Mouse (Mus musculus) B cell, adult 67 days (primary cell): ENCODE results near the gene Gstm3. TPM values are rescaled to one million over a fixed set of nuclear protein-coding genes. Genes with fewer than 3 reads are reported as not detected.

ENCODE experiments used
- total RNA-seq, 2 experiments: library from RNA; stranded (reverse); gene quantifications; 4 replicates each; pipeline ENCODE4 v1.2.4; 2023

Gene Gstm3
- not detected for total RNA-seq

DNA sequence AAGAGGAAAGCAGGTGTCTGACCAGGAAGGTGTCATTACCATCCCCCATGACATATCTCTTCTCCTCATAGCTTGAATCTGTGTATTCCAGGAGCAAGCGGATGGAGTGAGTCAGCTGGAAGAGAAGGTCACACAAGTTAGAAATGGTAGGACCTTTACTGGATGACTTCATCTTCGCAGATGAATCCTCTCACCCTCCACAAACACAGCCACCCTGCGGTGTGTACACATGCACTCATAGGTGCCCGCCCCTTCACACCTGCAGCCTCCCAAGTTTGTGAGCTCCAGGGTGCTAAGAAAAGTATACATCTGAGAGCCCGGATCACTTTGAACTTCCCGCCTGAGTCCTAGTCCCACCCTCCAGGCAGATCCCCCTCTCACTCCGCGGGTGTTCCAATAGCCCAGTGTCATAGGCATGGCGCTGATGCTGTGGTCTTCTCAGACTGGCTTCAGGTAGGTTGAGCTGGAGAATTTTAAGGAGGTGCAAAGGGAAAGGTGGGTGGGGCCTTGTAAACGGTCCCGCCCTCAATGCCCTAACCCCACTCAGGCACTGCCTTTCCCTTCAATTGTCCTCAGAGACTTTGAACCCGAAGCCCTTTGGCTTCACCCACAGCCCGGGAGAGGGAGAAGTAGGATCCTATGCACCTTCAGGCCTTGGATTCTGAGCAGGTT is at the start of gene Gstm3:
Gstm3 (minus strand) TSS at position 560 of the 672 bp plus-strand sequence.

DNA sequence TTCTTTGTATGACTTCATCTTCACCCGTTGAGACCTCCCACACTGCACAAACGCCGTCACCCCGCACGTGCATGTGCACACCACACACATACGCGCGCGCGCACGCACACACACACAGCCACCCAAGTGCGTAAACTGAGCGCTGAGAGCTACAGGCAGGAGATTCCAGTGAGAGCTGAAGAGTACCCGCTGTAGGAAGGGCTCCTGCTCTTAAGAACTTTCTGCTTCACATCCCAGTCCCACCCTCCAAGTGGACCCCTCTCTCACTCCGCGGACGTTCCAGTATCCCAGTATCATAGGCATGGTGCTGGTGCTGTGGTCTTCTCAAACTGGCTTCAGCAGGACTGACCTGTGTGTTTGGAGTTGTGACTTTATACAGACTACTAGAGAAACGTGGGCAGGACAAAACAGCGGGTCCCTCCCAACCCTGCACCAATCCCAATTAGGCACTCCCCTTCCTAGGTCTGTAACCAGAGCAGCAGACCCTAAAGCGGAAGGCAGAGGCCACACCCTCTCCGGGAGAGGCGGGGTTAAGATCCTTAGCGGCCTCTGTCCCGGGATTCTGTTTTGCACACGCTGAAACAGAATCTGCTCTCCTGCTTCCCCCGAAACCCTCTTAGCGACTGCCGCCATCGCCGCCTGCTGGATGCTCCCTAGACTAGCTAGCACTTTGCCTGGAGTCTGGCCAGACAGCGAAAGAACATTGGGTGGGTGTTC is 48.5 kb upstream of the Gstm3 start, which contains the start of gene Gstm1:
Gstm1 (minus strand) TSS at position 501 of the 717 bp plus-strand sequence.

DNA sequence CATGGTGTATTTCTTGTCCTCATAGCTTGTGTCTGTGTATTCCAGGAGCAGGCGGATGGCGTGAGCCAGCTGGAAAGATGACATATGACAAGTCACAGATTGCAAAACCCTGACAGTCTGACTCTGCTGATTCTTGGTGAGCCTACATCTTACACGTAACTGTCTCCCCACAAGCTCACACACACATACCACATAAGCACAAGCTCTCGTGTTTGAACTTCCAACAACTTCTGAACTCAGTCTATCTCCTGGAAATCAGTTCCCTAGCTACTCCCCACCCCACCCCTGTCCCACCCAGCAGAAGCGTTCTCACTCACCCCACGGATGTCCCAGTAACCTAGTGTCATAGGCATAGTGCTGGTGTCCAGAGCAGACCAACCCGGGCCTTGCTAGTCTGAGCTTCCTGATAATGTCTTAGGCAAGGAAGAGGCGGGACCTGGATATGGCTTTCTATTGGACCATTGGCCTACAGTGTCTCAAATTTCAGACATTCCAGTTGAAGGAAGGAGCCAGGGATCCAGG is 17.0 kb upstream of the Gstm3 start, which contains the start of gene Gstm2:
Gstm2 (minus strand) TSS at position 413 of the 522 bp plus-strand sequence.

DNA sequence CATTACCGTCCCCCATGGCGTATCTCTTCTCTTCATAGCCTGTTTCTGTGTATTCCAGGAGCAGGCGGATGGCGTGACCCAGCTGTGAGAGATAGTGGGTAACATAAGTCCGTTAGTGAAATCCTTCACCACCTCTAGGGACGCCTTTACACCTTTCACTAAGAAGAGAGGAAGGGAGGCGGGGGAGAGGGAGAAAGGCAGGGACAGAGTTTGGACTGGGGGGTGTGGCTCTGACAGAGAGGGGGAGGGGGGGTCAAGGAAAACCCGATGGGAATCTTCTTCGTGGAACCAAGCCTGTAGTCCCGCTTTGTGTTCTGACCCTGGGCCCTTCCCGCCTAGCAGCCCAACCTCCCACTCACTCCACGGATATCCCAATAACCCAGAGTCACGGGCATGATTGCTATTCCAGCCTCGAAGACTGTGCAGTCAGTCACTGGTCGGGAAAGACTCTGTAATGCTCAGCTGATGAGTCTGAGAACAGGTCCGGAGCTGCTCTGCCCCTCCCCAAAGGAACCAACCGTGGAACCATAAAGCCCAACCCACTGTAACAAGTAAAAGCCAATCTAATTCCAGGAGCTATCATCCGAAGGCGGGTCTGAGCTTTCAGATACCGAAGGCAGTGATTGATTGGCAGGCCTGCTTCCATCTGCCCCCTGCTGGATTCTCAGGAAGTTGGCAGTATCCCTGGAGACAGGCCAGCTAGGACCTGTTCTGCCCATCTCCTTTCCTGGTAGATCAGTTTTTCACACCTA is 25.7 kb downstream of the Gstm3 start, which contains the start of gene Gstm6:
Gstm6 (minus strand) TSS at position 511 of the 752 bp plus-strand sequence.

DNA sequence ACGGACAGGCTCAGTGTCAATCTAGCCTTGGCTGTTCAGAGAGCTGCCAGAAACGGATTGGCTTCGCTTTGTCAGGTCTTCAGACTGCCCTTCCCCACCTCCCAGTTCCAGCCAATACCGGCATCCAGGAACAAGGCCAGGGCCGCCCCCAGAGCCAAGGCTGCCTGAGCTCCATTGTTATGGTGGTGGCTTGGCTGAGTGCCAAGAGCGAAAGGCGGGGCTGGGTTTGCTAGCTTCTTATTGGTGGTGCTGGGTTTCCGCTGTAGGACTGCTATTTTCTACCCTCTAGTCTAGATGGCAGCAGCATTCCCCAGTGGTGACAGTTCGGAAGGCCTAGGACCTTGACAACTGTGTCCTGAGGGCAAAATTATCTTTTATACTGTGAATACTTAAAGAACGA is 37.4 kb downstream of the Gstm3 start, which contains the start of gene Gstm7:
Gstm7 (minus strand) TSS at position 148 of the 400 bp plus-strand sequence.

Other genes with a start within 250 kb of the Gstm3 start
- 10 to 100 TPM in 1 of 2 experiments, 1 to 10 TPM in 1; 5.9 to 10.6 TPM for gene Csf1, start 208.8 kb downstream of the Gstm3 start, total RNA-seq
- not detected for gene Eps8l3, start 92.1 kb downstream of the Gstm3 start, total RNA-seq
- gene Gstm5, start 73.5 kb downstream of the Gstm3 start, total RNA-seq: not detected
- gene Gstm7, start 37.5 kb downstream of the Gstm3 start, total RNA-seq: 1 to 10 TPM; 3.5 to 4.6 TPM
- not detected for gene Gstm6, start 25.5 kb downstream of the Gstm3 start, total RNA-seq
- not detected for gene Gstm2, start 17.2 kb upstream of the Gstm3 start, total RNA-seq
- gene Gstm1, start 48.7 kb upstream of the Gstm3 start, total RNA-seq: 10 to 100 TPM; 15.3 to 18.1 TPM
- 1 to 10 TPM; 6.0 to 6.5 TPM for gene Gstm4, start 75.6 kb upstream of the Gstm3 start, total RNA-seq
- gene Ampd2, start 117.4 kb upstream of the Gstm3 start, total RNA-seq: 10 to 100 TPM; 26.9 to 27.9 TPM
- under 1 TPM in 1 of 2 experiments, not detected in 1; 0.36 TPM for gene Gnat2, start 123.5 kb upstream of the Gstm3 start, total RNA-seq
- gene Gnai3, start 176.9 kb upstream of the Gstm3 start, total RNA-seq: 10 to 100 TPM; 66.3 to 72.4 TPM
- gene Gpr61, start 185.6 kb upstream of the Gstm3 start, total RNA-seq: not detected
- gene Amigo1, start 217.1 kb upstream of the Gstm3 start, total RNA-seq: 1 to 10 TPM; 2.5 to 2.9 TPM
- gene Cyb561d1, start 231.9 kb upstream of the Gstm3 start, total RNA-seq: 10 to 100 TPM; 34.4 to 35.4 TPM
- 10 to 100 TPM; 31.8 to 35.8 TPM for gene Atxn7l2, start 241.7 kb upstream of the Gstm3 start, total RNA-seq